Mouse (Mus musculus): ENCODE results near the gene Rab11fip3.

GRCm38 (mm10) chr17:26057787-26058567 is 11.4 kb downstream of the Rab11fip3 start:
- TF ChIP-seq CTCF (IDR thresholded peaks at IDR 0.05) (no peak), POLR2A (IDR thresholded peaks at IDR 0.05; ENCODE audit: insufficient read depth, low read depth, low read length) (no peak)
